Mouse (Mus musculus): ENCODE measurements around the gene Gpank1.
"Not testable (repeated sequence)": the region's sequence is repeated elsewhere in the genome, so short reads cannot be mapped to it uniquely, and the experiment has no call there.

DNA sequence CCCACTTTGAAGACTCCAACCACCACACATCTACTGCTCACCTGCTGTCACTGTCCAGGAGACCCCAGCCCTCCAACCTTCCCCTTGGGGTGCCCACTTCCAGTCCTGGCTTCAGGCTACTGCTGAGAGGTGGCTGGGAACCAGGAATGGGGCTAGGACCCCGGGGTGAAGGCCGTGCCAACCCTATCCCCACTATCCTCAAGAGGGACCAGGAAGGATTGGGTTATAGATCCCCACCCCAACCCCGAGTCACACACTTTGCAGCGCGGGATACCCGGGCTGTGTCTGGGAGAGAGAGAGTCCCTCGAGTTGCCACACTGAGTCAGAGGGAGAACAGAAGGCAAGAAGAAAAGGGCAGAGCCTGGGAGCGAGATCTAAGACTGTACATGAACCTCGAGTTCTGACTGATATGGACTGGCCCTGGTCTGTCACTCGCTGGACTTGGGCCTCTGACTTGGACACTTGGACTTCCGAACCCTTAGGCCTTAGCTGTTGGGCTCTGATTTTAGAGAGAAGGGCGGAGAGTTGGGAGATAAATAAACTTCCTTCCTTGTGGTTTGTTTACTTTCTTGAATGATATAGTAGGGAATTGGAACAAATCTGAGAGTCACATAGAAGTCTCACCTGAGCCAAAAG is 3.1 kb downstream of the Gpank1 start:
- not testable (repeated sequence) for TF ChIP-seq CTCF, EP300 (IDR thresholded peaks at IDR 0.05; ENCODE audit: low read depth)

All from heart, postnatal 0 days (tissue).